Mouse (Mus musculus) gastrocnemius, postnatal 4 days (tissue): Measurements from ENCODE around the gene Npat. TPM values are rescaled to one million over a fixed set of nuclear protein-coding genes. Genes with fewer than 3 reads are reported as not detected.

Source experiments
- DNase-seq, 2 experiments: peaks; one replicate each; pipeline ENCODE4 v3.0.0; 2021 to 2022; ENCODE audit warnings: low spot score in 2 of 2, mixed read lengths in 2 of 2
- total RNA-seq, 2 experiments: library from RNA; stranded (reverse); gene quantifications; 2 replicates each; pipeline ENCODE4 v1.2.3; 2021

Gene Npat
- total RNA-seq, 2 experiments from 2014 or later, result 11.9 to 14.2 TPM

GRCm38 (mm10) chr9:53609306-53609967, 72.6 kb downstream of the Npat start:
- DNase-seq, result no peak

DNA sequence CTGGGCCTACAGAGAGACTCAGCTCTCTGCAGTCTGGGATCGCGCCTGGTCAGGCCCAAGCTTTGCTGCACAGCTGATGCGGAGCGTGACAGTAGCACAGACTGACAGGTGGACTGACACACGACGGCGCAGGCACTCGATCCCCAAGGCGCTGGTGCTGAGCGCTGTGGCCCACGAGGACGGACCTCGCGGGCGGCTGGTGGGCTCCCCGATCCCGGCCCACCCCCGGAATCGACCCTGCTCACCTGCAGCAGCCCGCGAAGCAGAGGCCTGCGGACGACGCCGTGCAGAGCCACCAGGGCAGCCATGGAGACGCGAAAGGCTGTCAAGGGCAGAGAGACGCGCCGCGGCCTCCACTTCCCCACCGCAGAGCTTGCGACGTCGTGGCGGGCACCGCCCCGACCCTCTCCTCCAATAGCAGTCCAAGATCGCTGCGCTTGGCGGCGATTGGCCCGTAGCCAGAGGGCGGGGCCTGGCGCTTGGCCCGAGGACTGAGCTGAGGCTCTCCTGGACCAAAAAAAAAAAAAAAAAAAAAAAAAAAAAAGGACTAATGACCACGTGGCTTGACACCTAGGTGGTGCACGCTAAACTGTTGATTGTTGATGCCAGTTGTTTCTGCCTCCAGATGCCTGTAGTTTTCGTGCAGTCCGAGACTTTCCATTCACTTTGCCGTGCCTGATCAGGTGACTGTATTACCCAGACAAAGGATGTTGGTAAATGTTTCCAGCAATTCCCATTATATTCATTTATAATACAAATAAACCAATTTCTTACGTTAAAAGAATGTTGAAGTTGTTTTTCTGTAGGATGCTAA, 73.3 kb downstream of the Npat start, which contains the start of gene Acat1:
Gene Acat1, minus strand, starts transcription at position 415 of the 814 bp plus-strand sequence.
- peak; percentile 96 to 97 for DNase-seq

- DNase-seq, result no peak
Observed at GRCm38 (mm10) chr9:53614286-53614685, 77.4 kb downstream of the Npat start.

- no peak for DNase-seq
Observed at GRCm38 (mm10) chr9:53615246-53615645, 78.4 kb downstream of the Npat start.

Other genes with a start within 250 kb of the Npat start
- under 1 TPM; 0.15 to 0.21 TPM for gene Exph5, start 235.4 kb upstream of the Npat start, total RNA-seq
- 10 to 100 TPM; 25.3 to 25.5 TPM for gene Kdelc2, start 153.0 kb upstream of the Npat start, total RNA-seq
- under 1 TPM; 0.10 to 0.44 TPM for gene 4930550C14Rik, start 134.7 kb upstream of the Npat start, total RNA-seq
- 10 to 100 TPM; 15.2 to 16.6 TPM for gene Atm, start 307 bp upstream of the Npat start, total RNA-seq
- gene Acat1, start 73.3 kb downstream of the Npat start, total RNA-seq, result 100 to 1,000 TPM; 144 to 150 TPM
- gene Cul5, start 133.0 kb downstream of the Npat start, total RNA-seq, result 10 to 100 TPM; 43.7 to 46.1 TPM
- under 1 TPM; 0.10 to 0.15 TPM for gene Rab39, start 169.2 kb downstream of the Npat start, total RNA-seq
- under 1 TPM in 1 of 2 experiments, not detected in 1; 0.25 TPM for gene Slc35f2, start 234.5 kb downstream of the Npat start, total RNA-seq